Mouse (Mus musculus) left cerebral cortex, postnatal 25 days (tissue): ENCODE measurements around the gene Prss12. TPM values are rescaled to one million over a fixed set of nuclear protein-coding genes. Genes with fewer than 3 reads are reported as not detected.
"Not testable (repeated sequence)": the region's sequence is repeated elsewhere in the genome, so short reads cannot be mapped to it uniquely, and the experiment has no call there.

ENCODE experiments used
- DNase-seq, 2 experiments: peaks; one replicate each; pipeline ENCODE4 v3.0.0; 2022; ENCODE audit warnings: low spot score in 2 of 2, mixed read lengths in 1 of 2
- intact Hi-C: fragments of 180-260 bp; cut with DNase I; formaldehyde crosslinking; loops from one replicate; pipeline ENCODE4 v1.15.1; 2025
- total RNA-seq, 2 experiments: library from RNA; stranded (reverse); gene quantifications; 2 replicates each; pipeline ENCODE4 v1.2.3; 2021

Gene Prss12
- total RNA-seq, 2 experiments from 2014 or later, result 14.8 to 15.0 TPM

GRCm38 (mm10) chr3:123460436-123460835 lies 13.7 kb downstream of the Prss12 start:
- intact Hi-C loops, result no loop called here
- no peak for DNase-seq

- DNase-seq, result no peak
- intact Hi-C loops, result no loop called here
Observed at GRCm38 (mm10) chr3:123462264-123462663, 15.6 kb downstream of the Prss12 start.

- intact Hi-C loops, result no loop called here
- DNase-seq, result no peak
Observed at GRCm38 (mm10) chr3:123476833-123477232, 30.1 kb downstream of the Prss12 start.

- no peak for DNase-seq
- intact Hi-C loops, result no loop called here
Observed at GRCm38 (mm10) chr3:123481266-123481665, 34.6 kb downstream of the Prss12 start.

GRCm38 (mm10) chr3:123491814-123492213 lies 45.1 kb downstream of the Prss12 start:
- intact Hi-C loops, result no loop called here

GRCm38 (mm10) chr3:123493163-123493562 lies 46.5 kb downstream of the Prss12 start:
- intact Hi-C loops, result no loop called here
- DNase-seq, result no peak

More at GRCm38 (mm10) chr3:123491814-123492213, 45.1 kb downstream of the Prss12 start:
- DNase-seq, result no peak

GRCm38 (mm10) chr3:123495088-123495487 lies 48.4 kb downstream of the Prss12 start:
- DNase-seq, result no peak
- intact Hi-C loops, result no loop called here

- intact Hi-C loops, result no loop called here
- DNase-seq, result no peak
Observed at GRCm38 (mm10) chr3:123498787-123499186, 52.1 kb downstream of the Prss12 start.

- DNase-seq, intact Hi-C loops: not testable (repeated sequence)
Observed at GRCm38 (mm10) chr3:123501798-123502197, 55.1 kb downstream of the Prss12 start.

GRCm38 (mm10) chr3:123503943-123504342 lies 57.2 kb downstream of the Prss12 start:
- DNase-seq, result peak; percentile 42 to 85
- intact Hi-C loops, result no loop called here

GRCm38 (mm10) chr3:123504783-123505182 lies 58.1 kb downstream of the Prss12 start:
- intact Hi-C loops, result no loop called here

GRCm38 (mm10) chr3:123505778-123506667 lies 59.3 kb downstream of the Prss12 start:
- DNase-seq, result no peak
- intact Hi-C loops, result loop anchor here (2.0 kb wide), 1 partner anchor 119 kb away; the partner anchor contains the start of gene Mettl14

More at GRCm38 (mm10) chr3:123504783-123505182, 58.1 kb downstream of the Prss12 start:
- no peak for DNase-seq

GRCm38 (mm10) chr3:123506699-123507662 lies 60.3 kb downstream of the Prss12 start:
- no peak for DNase-seq
- intact Hi-C loops, result loop anchor here (2.0 kb wide), 1 partner anchor 120 kb away; the partner anchor contains the start of gene Mettl14

- intact Hi-C loops, result loop anchor here (2.0 kb wide), 1 partner anchor 121 kb away; the partner anchor contains the start of gene Mettl14
- no peak for DNase-seq
Observed at GRCm38 (mm10) chr3:123507663-123508055, 60.9 kb downstream of the Prss12 start.

GRCm38 (mm10) chr3:123508056-123508674 lies 61.5 kb downstream of the Prss12 start:
- peak; percentile 99 to 100 for DNase-seq
- intact Hi-C loops, result no loop called here

GRCm38 (mm10) chr3:123508675-123509376 lies 62.1 kb downstream of the Prss12 start:
- intact Hi-C loops, result no loop called here
- DNase-seq, result peak in 1 of 2 experiments; percentile 40

- intact Hi-C loops, result loop anchor here (10.0 kb wide), 1 partner anchor 553 kb away; no protein-coding TSS in a partner anchor
- no peak for DNase-seq
Observed at GRCm38 (mm10) chr3:123511818-123512217, 65.1 kb downstream of the Prss12 start.

GRCm38 (mm10) chr3:123514886-123515285 lies 68.2 kb downstream of the Prss12 start:
- intact Hi-C loops, result loop anchor here (1.0 to 10.0 kb wide), 2 partner anchors 550 to 760 kb away; no protein-coding TSS in a partner anchor
- DNase-seq, result no peak
